Mouse (Mus musculus): ENCODE measurements at regions not wholly inside any gene's neighbourhood (a gene's known extent, or its start where the extent isn't known, plus 50 kb on each side); places are given as distances from the start of the nearest gene placed in this dataset.
A peak's percentile ranks its signal among the peaks of the same experiment; 100 is the strongest.

GRCm38 (mm10) chr12:112331061-112331460, 158.2 kb upstream of the A530016L24Rik start:
- no peak for DNase-seq (ENCODE audit: low spot score in 2 of 2)
- intact Hi-C loops (cut with DNase I) = no loop called here

- DNase-seq (ENCODE audit: low spot score in 2 of 2) = no peak
- intact Hi-C loops (cut with DNase I) = no loop called here
Measured at GRCm38 (mm10) chr12:112333125-112334079, 155.8 kb upstream of the A530016L24Rik start.

DNA sequence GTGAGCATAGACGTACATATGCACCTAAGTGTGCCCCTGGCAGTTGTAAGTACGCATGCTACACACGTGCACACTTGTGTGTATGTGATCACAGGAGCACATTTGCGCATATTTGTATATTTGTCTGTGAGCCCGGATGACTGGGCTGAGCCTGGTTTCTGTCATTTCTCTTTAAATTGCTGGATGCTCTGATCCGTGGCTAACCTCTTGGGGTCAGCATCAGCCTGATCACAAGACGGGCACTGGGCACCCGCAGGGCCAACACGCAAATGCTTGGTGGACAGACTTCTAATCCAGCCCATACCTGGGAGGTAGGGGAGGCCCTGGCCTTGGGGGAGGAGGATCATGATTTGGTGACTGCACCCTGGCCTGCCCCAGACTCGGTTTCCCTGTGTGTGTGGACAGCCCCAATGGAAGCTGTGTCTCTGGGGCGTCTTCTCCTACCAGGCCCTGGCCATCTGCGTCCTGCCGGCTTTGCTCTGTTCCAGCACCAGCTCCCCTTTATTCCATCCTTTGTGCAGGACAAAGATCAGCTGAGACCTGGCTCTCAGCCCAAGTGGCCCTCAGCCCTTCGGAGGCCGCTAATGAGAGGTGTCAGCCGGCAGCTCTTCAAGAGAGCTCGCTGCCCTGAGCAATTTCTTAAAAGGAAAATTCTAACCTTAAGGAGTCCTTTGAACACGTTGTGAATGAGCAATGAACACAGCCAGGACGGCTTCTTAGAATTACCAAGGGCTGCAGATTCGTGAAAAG, 155.0 kb upstream of the A530016L24Rik start:
- intact Hi-C loops (cut with DNase I) = no loop called here
- DNase-seq (ENCODE audit: low spot score in 2 of 2) = no peak

DNA sequence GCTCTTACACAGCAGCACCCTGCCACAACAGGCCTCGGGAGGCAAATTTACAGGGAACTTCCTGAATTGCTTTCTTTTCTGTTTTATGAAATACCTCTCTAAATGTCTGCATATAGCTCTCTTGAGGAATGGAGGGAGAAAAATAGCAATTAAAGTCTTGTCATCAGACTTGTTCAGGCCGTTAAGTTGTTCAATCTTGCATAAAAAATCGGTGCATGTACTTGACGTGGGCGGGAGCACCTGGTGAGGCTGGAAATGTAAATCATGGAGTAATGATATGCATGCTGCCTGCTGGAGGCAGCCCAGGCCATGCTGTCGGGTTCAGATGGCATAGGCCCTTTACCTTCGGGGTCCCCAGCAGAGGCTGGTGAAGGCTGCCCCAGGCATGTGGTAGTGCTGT, 153.6 kb upstream of the A530016L24Rik start:
- DNase-seq (ENCODE audit: low spot score in 2 of 2) = no peak
- intact Hi-C loops (cut with DNase I) = no loop called here

DNA sequence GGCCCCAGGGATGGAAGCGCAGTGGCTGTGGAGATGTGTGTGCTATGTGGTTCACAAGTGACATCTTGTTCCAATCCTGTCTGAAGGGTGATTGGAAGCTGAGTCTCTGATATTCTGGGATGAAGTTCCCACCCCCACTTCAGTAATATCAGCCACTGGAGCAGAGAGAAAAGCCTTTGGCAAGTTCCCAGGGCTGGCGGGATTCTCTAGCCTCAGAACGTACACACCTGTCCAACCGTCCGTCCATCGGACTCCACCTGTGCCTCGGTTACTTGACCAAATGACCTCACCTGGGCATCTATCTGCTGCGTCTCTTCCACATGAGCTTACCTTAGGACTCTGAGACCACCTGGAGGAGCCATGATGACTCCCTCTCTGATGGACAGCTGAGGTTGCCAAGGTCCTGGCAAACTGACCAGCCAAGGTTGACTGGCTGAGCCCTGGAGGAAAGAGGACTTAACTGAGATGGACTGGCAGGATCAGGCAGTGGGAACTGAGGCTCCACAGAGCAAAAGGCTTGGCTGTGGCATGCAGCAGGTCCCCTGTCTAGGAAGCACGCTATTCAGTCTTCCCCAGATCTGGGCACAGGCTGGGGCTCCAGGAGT, 152.5 kb upstream of the A530016L24Rik start:
- intact Hi-C loops (cut with DNase I) = no loop called here
- DNase-seq (ENCODE audit: low spot score in 2 of 2) = no peak

GRCm38 (mm10) chr12:112337443-112337842, 151.8 kb upstream of the A530016L24Rik start:
- intact Hi-C loops (cut with DNase I) = no loop called here
- no peak for DNase-seq (ENCODE audit: low spot score in 2 of 2)

DNA sequence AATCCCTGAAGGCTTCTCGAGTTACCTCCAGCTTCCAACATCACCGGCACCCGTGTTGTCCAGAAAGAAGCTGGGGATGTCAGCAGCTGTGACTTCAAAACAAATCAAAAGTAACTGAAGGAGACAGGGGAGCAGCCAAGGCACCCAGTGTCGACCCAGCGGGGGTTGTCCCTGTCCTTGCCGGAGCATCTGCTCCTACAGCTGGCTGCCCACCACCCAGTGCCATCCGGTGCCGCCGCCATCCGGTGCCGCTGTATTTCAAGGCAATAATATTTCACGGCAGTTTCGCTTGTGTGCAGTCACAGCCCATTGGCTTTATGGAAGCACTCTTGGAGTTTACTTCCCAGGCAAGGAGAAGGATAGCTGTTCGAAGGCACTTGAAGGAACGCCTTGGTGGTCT, 150.3 kb upstream of the A530016L24Rik start:
- intact Hi-C loops (cut with DNase I) = no loop called here
- no peak for DNase-seq (ENCODE audit: low spot score in 2 of 2)

GRCm38 (mm10) chr12:112339481-112340179, 149.6 kb upstream of the A530016L24Rik start:
- no peak for DNase-seq (ENCODE audit: low spot score in 2 of 2)
- intact Hi-C loops (cut with DNase I) = no loop called here

DNA sequence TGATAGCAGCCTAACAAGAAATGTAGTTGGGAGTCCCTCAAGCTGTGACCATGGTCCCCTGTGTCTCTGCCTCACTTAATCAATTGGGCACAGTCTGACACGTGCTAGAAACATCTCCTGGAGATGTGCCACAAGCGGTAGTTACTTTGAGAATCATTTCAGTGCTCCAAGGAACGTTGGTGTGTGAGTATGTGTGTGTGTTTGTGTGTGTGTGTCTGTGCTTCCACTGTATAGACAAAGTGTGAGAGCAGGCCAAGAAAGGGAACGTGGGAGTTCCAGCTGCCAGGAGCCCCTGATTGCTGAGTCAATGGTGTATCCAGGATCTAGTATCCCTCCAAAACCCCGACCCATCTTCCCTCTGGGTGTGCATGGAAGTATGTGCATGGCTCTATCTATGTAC, 149.0 kb upstream of the A530016L24Rik start:
- intact Hi-C loops (cut with DNase I) = no loop called here
- DNase-seq (ENCODE audit: low spot score in 2 of 2) = peak; percentile 61 to 89

- DNase-seq (ENCODE audit: low spot score in 2 of 2) = no peak
- intact Hi-C loops (cut with DNase I) = no loop called here
Measured at GRCm38 (mm10) chr12:112341726-112342469, 147.3 kb upstream of the A530016L24Rik start.

GRCm38 (mm10) chr12:112343064-112343463, 146.2 kb upstream of the A530016L24Rik start:
- DNase-seq (ENCODE audit: low spot score in 2 of 2) = no peak
- intact Hi-C loops (cut with DNase I) = no loop called here

DNA sequence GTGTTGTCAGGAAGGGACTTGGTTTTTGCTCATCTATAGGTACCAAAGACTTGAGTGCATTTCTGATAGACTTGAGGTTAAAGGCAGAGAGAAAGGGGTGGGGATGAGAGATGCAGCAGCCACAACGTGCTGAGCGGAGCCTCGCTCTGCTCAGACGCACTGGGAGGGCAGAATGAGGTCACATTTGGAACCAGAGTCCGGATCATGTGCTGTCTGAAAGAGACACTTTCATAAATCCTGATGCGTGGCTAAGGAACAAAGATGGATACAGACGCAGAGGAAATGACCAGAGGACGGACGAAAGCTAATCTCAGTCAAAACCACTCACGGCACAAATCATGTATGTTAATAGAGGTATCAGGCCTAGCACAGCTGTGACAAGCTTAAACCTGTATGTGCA, 145.0 kb upstream of the A530016L24Rik start:
- intact Hi-C loops (cut with DNase I) = no loop called here

DNA sequence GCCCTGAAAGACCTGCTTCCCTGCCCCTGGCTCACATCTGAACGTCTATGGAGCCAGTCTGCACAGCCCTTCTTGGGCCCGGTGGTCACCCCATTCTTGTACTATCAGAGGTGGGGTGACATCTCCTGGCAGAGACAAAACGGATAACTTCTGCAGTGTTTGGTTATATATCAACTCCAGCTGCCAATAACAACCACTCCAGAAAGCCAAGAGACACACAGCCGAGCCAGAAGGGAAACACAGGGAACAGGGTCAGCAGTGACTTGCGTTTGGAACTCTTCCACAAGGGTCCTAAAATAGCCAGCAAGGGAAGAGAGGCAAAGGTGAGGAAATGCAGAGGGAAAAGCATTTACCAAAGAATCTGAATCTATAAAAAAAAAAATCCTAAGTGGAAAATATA, 143.5 kb upstream of the A530016L24Rik start:
- intact Hi-C loops (cut with DNase I) = no loop called here
- DNase-seq (ENCODE audit: low spot score in 2 of 2) = no peak

More for the DNA sequence above, 145.0 kb upstream of the A530016L24Rik start:
- no peak for DNase-seq (ENCODE audit: low spot score in 2 of 2)

GRCm38 (mm10) chr12:112348116-112348515, 141.1 kb upstream of the A530016L24Rik start:
- no peak for DNase-seq (ENCODE audit: low spot score in 2 of 2)
- intact Hi-C loops (cut with DNase I) = no loop called here

DNA sequence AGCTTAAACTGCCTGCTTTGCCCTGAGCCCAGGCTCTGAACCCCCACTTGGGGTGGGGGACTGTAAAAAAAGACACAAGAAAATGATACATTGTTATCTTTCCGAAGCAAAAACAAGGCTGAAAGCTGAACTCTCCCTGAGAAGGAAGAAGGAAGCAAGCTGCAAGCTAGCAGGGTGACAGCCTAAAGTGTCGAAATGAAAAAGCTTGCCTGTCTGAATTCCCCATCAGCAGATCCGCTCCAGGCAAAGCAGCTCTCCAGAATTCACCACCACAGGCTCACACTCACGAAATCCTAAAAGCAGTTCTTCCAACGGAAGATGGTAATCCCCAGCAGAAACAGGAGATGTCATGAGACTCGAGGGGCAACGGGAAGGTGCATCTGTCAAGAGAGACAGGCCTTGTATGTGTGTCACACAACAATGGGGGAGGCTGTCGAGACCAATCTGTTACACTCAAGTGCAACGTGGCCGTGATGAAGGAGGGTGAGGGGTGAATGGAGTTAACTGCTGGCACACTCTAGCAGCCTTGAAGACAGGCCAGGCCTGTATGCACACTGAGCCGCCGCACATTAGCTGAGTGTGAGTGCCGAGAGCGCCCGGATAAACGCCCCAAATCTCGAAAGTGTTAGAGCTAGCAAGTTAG, 139.5 kb upstream of the A530016L24Rik start:
- intact Hi-C loops (cut with DNase I) = no loop called here
- DNase-seq (ENCODE audit: low spot score in 2 of 2) = no peak

- no peak for DNase-seq (ENCODE audit: low spot score in 2 of 2)
- intact Hi-C loops (cut with DNase I) = no loop called here
Measured at GRCm38 (mm10) chr12:112350733-112351132, 138.5 kb upstream of the A530016L24Rik start.

DNA sequence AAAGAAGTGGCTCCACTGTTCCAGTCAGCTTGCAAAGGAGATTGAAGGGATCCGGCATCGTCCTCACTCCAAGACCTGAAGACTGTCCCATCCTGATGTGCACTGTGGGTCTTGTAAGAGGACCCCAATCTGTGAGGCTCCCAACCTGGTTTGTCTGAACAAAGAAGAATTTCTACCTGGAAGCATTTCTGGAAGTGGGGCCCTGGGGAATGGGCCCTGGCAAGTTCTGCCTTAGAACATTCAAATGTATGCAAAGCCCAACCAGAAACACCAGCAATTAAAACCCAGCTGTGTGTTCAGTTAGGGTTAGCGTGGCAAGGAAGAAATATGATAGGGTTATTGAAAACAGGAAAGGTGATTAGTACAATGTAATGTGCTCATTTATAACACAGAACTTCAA, 125.9 kb upstream of the A530016L24Rik start:
- DNase-seq (ENCODE audit: low spot score in 2 of 2) = no peak

GRCm38 (mm10) chr12:112367221-112367620, 122.0 kb upstream of the A530016L24Rik start:
- no peak for DNase-seq (ENCODE audit: low spot score in 2 of 2)
- intact Hi-C loops (cut with DNase I) = no loop called here

More for the DNA sequence above, 125.9 kb upstream of the A530016L24Rik start:
- intact Hi-C loops (cut with DNase I) = no loop called here
